Mouse (Mus musculus) embryonic facial prominence, embryonic 11.5 days (tissue): Measurements from ENCODE around the gene Aatk. TPM values are rescaled to one million over a fixed set of nuclear protein-coding genes. Genes with fewer than 3 reads are reported as not detected.

Experiments used
- ATAC-seq: fragments of 200-750 bp; cut with Nextera tagmentation; replicated peaks from 2 replicates; pipeline ENCODE4 v1.8.0; 2017; ENCODE audit warnings: low read depth; ENCODE audit not compliant: insufficient number of reproducible peaks, low FRiP score, low TSS enrichment
- DNase-seq: peaks from one replicate; pipeline ENCODE4 v3.0.0-alpha.2; 2015; ENCODE audit warnings: low spot score
- H3K27ac ChIP-seq: fragments of 300-500 bp; sonication (generic); replicated peaks from 2 replicates; pipeline ENCODE4 v1.5.1; 2014; ENCODE audit warnings: mild to moderate bottlenecking, low read depth, low read length, control low read depth
- H3K27me3 ChIP-seq: fragments of 300-500 bp; sonication (generic); 2 replicates; pipeline ENCODE4 v1.6.1; 2014; ENCODE audit warnings: mild to moderate bottlenecking, low read length, moderate library complexity, mixed read lengths; ENCODE audit not compliant: control insufficient read depth, insufficient read depth
- H3K36me3 ChIP-seq: fragments of 300-500 bp; sonication (generic); replicated peaks from 2 replicates; pipeline ENCODE4 v1.6.1; 2014; ENCODE audit warnings: low read depth, mild to moderate bottlenecking, low read length, moderate library complexity, mixed read lengths; ENCODE audit not compliant: control insufficient read depth, insufficient read depth
- H3K4me1 ChIP-seq: fragments of 300-500 bp; sonication (generic); 2 replicates; pipeline ENCODE4 v1.6.1; 2014; ENCODE audit warnings: low read length, mixed read lengths; ENCODE audit not compliant: control insufficient read depth, insufficient read depth
- H3K4me2 ChIP-seq: fragments of 300-500 bp; sonication (generic); 2 replicates; pipeline ENCODE4 v1.6.1; 2014; ENCODE audit warnings: low read depth, mild to moderate bottlenecking, control low read depth, low read length, moderate library complexity
- H3K4me3 ChIP-seq: fragments of 300-500 bp; sonication (generic); 2 replicates; pipeline ENCODE4 v1.5.1; 2014; ENCODE audit warnings: low read depth, low read length, control low read depth
- H3K9ac ChIP-seq: fragments of 300-500 bp; sonication (generic); replicated peaks from 2 replicates; pipeline ENCODE4 v1.6.1; 2014; ENCODE audit warnings: mild to moderate bottlenecking, control low read depth, low read length
- H3K9me3 ChIP-seq: fragments of 300-500 bp; sonication (generic); replicated peaks from 2 replicates; pipeline ENCODE4 v1.6.1; 2016; ENCODE audit warnings: mild to moderate bottlenecking, low read length, inconsistent platforms, mixed read lengths; ENCODE audit not compliant: control insufficient read depth
- WGBS: fragments of 180-500 bp; shearing (Covaris S2); extraction: QIAGEN DNeasy Blood & Tissue Kit; methylation state at CpG from one replicate; pipeline ENCODE4 v1.1.7; 2014; 5-methylcytosine and 5-hydroxymethylcytosine counted together
- polyA plus RNA-seq: library from polyadenylated mRNA; unstranded; fragments of >200 nt; fragmentation: Nextera tagmentation; extraction: Ambion mirVana; gene quantifications from 2 replicates; pipeline ENCODE4 v1.2.1, GENCODE M21; 2014

The Aatk gene
- polyA plus RNA-seq, 1 experiment from 2014 or later = 1.2 TPM

- H3K27ac ChIP-seq = no peak overlapping the region
- no peak overlapping the region for H3K4me3 ChIP-seq
- no peaks in the 10 kb centered on the region for H3K4me1 ChIP-seq
- H3K36me3 ChIP-seq = no peaks in the 10 kb centered on the region
- 29% methylated on average over 4 of the region's 4 CpGs for WGBS
- DNase-seq (no peak), ATAC-seq (no peak)
- H3K4me2 ChIP-seq = no peak overlapping the region
- H3K27me3 ChIP-seq = no peaks in the 10 kb centered on the region
- H3K9ac ChIP-seq = no peak overlapping the region
- no peaks in the 10 kb centered on the region for H3K9me3 ChIP-seq
Measured at GRCm38 (mm10) chr11:120039581-120039980, 7.4 kb downstream of the Aatk start.

GRCm38 (mm10) chr11:120034762-120035161 lies 12.2 kb downstream of the Aatk start:
- 64% methylated on average over 5 of the region's 5 CpGs for WGBS
- no peaks in the 10 kb centered on the region for H3K4me1 ChIP-seq
- ATAC-seq = no peak

GRCm38 (mm10) chr11:120034306-120034705 lies 12.7 kb downstream of the Aatk start:
- H3K27me3 ChIP-seq = no peaks in the 10 kb centered on the region
- no peak overlapping the region for H3K4me3 ChIP-seq
- H3K4me1 ChIP-seq = no peaks in the 10 kb centered on the region
- no peak overlapping the region for H3K4me2 ChIP-seq
- H3K9me3 ChIP-seq = no peaks in the 10 kb centered on the region
- 38% methylated on average over 3 of the region's 3 CpGs for WGBS
- H3K9ac ChIP-seq = no peak overlapping the region
- ATAC-seq (no peak), DNase-seq (no peak)
- no peak overlapping the region for H3K27ac ChIP-seq
- no peaks in the 10 kb centered on the region for H3K36me3 ChIP-seq

More at GRCm38 (mm10) chr11:120034762-120035161, 12.2 kb downstream of the Aatk start:
- Histone ChIP-seq H3K4me2 (no peak overlapping the region), H3K27ac (no peak overlapping the region), H3K27me3 (no peaks in the 10 kb centered on the region), H3K9ac (no peak overlapping the region), H3K4me3 (no peak overlapping the region), H3K9me3 (no peaks in the 10 kb centered on the region), H3K36me3 (no peaks in the 10 kb centered on the region)
- DNase-seq = no peak

- Histone ChIP-seq H3K9ac (no peak overlapping the region; the same call in 1 of the 2 replicates), H3K9me3 (no peaks in the 10 kb centered on the region), H3K4me2 (no peak overlapping the region), H3K27me3 (no peaks in the 10 kb centered on the region), H3K4me3 (no peak overlapping the region), H3K27ac (no peak overlapping the region), H3K36me3 (no peaks in the 10 kb centered on the region), H3K4me1 (no peaks in the 10 kb centered on the region)
- DNase-seq (no peak), ATAC-seq (no peak)
- 72% methylated on average over 3 of the region's 3 CpGs for WGBS
Measured at GRCm38 (mm10) chr11:120033473-120033872, 13.5 kb downstream of the Aatk start.

- WGBS = 60% methylated on average over 8 of the region's 8 CpGs
- H3K4me1 ChIP-seq = no peaks in the 10 kb centered on the region
Measured at GRCm38 (mm10) chr11:120032052-120032451, 14.9 kb downstream of the Aatk start.

GRCm38 (mm10) chr11:120030145-120030901 lies 16.6 kb downstream of the Aatk start:
- Histone ChIP-seq H3K27me3 (no peaks in the 10 kb centered on the region), H3K9me3 (no peaks in the 10 kb centered on the region), H3K27ac (no peak overlapping the region), H3K4me2 (no peak overlapping the region), H3K4me3 (no peak overlapping the region), H3K36me3 (no peaks in the 10 kb centered on the region), H3K9ac (no peak overlapping the region), H3K4me1 (no peaks in the 10 kb centered on the region)
- peak; percentile 72 for DNase-seq
- ATAC-seq = peak; percentile 45
- WGBS = 34% methylated on average over 10 of the region's 10 CpGs

More at GRCm38 (mm10) chr11:120032052-120032451, 14.9 kb downstream of the Aatk start:
- ATAC-seq = no peak
- no peak overlapping the region for H3K4me3 ChIP-seq
- H3K36me3 ChIP-seq = no peaks in the 10 kb centered on the region
- no peaks in the 10 kb centered on the region for H3K27me3 ChIP-seq
- H3K4me2 ChIP-seq = no peak overlapping the region
- no peak overlapping the region for H3K27ac ChIP-seq
- H3K9ac ChIP-seq = no peak overlapping the region; the same call in 1 of the 2 replicates
- DNase-seq = no peak
- H3K9me3 ChIP-seq = no peaks in the 10 kb centered on the region

- H3K4me3 ChIP-seq = no peak overlapping the region
- H3K27me3 ChIP-seq = no peaks in the 10 kb centered on the region
- no peak overlapping the region for H3K4me2 ChIP-seq
- H3K9ac ChIP-seq = no peak overlapping the region
- no peak overlapping the region for H3K27ac ChIP-seq
- WGBS = 47% methylated on average over 9 of the region's 9 CpGs
- H3K36me3 ChIP-seq = no peaks in the 10 kb centered on the region
- H3K9me3 ChIP-seq = no peaks in the 10 kb centered on the region
- H3K4me1 ChIP-seq = no peaks in the 10 kb centered on the region
- no peak for DNase-seq
- ATAC-seq = no peak
Measured at GRCm38 (mm10) chr11:120029431-120030144, 17.4 kb downstream of the Aatk start.
